Mouse (Mus musculus) kidney, adult 9 months (tissue): ENCODE measurements around the gene Hnrnpk.
A peak's percentile ranks its signal among the peaks of the same experiment; 100 is the strongest.
"Not testable (repeated sequence)": the region's sequence is repeated elsewhere in the genome, so short reads cannot be mapped to it uniquely, and the experiment has no call there.

Experiments used
- DNase-seq: peaks from one replicate; pipeline ENCODE4 v3.0.0; 2022

Hnrnpk gene

DNA sequence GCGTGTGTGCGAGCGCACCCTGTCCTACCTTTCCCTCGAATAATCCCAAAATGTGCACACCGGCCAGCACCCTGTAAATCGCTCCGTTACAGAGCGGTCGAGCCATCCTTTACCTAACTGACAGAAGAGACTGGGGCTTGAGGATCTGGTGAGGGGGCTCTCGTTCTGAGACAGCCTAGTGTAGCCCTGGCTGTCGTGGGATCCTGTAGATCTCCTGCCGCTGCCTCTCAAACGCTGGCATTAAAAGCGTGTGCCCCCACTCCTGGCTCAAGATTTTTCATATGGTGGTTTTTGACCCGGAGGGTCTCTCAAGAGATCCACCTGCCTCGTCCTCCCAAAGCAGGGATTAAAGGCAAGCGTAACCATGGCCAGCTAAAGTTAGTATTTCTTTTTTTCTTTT lies at the start of gene Hnrnpk:
Gene Hnrnpk (minus strand): TSS at position 101 of the 400 bp plus-strand sequence.
- not testable (repeated sequence) for DNase-seq

DNA sequence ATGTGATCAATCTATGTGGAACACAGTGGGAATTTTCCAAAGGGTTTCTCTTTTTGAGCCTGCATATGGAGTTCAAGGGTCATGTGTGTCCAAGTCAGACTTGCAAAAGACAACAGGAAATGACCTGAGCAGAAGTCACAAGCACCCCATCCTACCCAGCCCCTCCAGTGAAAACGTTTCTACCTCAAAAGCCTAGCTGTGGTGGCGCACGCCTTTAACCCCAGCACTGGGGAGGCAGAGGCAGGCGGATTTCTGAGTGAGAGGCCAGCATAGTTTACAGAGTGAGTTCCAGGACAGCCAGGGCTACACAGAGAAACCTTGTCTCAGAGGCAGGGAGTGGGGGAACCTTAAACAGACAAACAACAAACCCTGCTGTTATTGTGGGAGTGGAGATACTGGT lies 49.1 kb upstream of the Hnrnpk start:
- no peak for DNase-seq

DNA sequence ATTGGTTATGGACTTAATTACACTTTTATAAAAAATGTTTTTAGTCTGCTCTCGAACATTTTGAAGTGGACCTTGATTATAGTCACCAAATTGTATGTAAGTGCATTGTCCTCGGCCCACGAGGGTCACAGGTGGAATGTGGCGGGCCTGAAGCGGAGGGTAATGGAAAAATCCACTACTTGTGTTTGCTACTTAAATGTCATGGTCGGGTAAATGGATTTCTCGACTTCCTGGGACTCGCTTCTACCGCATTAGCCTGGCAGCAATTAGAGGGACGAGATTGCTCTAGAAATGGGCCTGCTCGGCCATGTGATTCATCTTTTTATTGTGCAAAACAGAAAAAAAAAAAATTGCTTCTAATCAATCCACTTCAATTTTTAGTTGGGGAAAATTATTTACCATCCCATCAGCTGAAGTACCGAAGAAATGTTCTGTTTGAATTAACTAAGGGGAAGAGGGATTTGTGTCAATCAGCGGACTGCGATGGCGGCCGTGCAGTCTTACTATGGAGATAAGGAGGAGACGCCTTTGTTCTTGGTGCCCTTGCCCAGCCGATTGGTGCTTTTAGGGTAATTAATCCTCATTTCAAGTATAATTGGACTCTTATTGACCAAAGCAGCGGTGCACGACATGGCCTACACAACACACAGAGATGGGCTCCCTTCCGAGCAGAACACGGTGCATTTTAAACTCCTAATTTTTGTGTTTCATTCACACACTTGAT lies 47.5 kb upstream of the Hnrnpk start:
- no peak for DNase-seq

DNA sequence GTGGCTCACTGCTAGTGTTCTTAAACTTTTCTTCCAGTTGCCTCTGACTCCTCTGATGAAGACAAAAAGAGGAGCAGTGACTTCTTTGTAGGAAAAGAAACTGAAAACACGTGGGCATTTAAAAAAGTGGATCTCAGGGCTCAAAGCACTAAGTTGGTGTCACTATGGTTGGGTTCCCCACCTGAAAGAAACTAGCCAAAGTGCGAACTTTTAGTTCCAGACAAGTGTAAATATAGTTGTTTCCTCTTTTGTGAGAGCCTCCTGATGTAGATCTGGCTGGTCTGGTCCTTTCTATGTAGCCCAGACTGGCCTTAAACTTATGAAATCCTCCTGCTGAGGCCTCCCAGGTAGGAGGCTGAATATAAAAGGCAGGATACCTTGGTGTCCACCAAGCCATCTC lies 43.4 kb upstream of the Hnrnpk start:
- DNase-seq: no peak

DNA sequence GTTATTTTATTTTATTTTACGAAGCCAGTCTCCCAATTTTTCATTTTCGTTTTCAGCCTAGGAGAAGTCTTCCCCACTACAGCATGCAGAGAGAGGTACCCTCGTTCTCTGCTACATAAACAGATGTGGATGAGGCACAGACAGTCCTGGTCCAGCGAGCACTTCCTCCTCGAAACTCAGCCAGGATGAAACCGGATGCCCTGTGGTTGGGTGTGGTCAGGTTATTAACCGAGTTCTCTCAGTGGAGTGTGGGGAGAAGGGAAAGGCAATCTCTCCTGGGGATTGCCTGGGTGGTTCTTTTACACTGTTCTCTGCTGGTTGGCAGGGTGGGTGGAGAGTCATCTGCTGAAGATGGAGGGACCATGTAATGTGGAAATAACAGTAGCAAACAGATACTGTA lies 40.6 kb upstream of the Hnrnpk start:
- DNase-seq: peak; percentile 42

DNA sequence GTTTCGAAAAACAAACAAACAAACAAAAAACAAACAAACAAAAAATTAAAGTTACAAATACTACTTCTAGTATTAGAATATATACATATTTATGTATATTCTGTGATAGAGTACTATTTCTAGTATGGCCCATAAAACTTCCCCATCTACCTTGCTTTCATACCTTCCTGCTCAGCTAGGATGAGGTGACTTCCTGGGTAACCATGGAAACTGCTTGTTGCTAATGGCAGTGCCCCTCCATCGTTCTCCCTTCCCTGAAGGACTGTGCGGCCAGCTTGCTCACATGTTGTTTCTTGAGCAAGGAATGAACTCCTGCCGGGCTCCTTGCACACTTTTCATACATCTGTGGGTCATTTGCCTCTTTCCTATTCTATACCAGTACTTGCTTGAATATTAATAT lies 40.2 kb upstream of the Hnrnpk start:
- DNase-seq: no peak

DNA sequence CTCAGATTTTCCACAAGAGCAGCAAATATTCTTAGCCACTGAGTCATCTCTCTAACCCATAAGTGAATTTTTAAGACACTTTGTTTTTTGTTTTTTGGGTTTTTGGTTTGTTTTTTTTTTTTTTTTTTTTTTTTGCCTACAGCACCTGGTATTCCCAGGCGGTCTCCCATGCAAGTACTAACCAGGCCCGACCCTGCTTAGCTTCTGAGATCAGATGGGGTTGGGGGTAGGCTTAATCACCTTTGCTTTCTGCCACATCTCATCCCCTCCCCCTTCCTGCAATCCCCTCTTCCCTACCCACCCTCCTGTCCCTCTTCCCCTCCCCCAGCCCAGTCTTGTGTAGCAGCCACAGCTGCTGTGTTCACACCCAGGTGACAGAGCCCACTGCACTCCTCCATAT lies 36.6 kb upstream of the Hnrnpk start:
- DNase-seq: no peak

DNA sequence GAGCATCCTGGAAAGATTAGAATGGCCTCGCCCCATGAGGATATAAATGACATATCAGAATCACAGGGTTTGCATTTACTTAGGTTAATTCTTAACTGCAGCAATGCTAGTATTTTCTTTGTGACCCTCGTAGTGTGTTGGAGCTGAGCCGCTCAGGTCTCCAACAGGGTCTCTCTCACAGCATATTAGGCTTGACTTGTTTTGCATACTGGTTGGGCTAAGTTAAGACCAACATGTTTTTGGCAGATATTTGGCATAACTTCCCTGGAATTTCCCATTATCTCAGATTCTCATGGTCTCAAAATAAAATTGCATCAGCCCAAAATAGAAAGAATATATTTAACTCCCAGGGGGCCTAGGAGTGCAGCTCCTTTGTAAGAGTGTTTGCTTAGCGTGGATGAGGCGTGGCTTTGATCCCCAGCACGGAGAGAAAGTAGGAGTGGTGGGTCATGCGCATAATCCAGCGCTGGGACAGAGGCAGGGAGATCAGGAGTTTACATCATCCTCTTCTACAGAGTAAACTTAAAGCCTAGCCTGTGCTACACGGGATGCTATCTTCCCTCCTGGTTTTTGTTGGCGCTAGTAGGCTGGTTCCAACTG lies 20.0 kb upstream of the Hnrnpk start:
- DNase-seq: peak; percentile 51

DNA sequence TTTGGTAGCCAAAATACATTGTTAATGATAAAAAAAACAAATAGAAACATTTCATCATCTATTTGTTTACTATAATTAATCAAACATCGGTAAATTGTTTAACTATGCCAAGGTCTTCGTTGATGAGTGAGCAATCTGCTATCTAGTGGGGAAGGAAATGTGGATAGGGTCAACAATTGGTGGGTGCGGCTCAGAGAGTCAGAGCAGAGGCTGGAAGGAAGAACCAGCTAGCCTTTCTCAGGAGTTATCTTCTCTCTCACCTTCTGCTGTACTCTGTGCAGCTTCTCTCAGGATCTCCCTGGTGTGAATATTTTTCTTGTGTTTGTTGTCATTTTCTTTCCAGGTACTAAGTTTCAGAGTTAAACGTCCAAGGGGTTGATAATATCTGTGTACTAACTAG lies 19.1 kb upstream of the Hnrnpk start:
- DNase-seq: no peak

DNA sequence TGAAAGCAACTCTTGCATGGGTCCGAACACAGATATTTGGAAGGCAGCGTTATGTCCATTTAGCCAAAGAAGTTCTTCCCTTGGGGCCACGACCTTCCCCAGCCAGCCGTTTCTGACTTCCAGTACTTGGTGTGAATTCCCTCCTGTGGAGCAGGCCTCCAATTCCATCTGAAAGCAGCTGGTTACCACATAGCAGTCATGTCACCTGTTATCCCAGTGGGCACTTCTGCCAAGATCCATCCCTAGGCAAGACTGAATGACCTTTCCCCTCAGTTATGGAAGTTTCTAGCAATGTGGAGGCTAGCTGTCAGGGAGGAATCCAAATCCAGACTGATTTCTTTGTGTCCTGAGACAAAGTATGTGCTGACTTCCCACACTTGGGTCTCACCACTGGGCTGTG lies 17.9 kb upstream of the Hnrnpk start:
- no peak for DNase-seq

DNA sequence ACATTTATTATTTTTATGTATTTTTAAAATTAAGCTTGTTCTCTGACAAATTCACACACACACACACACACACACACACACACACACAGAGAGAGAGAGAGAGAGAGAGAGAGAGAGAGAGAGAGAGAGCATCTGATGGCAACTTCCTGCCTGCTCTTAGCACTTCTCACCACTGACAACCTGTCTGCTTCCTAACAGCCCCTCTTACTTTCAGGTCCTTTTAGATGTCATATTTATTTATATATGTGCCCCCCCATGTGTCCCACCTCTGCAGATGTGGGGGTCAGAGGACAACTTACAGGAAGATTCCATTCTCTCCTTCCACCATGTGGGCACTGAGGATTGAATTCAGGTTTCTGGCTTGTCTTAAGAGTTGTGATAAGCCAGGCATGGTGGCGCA lies 16.1 kb upstream of the Hnrnpk start:
- DNase-seq: no peak

DNA sequence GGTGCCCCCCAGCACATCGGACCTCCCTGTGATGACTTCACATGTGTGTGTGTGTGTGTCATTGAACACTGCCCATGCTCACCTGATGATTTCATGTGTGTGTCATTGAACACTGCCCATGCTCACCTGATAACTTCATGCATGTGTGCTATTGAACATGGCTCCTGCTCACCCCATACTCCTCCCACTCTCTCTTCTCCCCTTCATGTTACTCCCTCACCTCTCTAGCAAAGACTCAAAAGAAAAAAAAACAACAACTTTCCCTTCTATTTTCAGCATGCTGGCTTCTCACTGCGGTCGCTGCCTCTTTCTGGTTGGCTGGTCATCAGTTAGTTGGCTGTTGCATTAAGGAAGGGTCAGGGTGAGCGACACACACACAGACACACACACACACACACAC lies 15.5 kb upstream of the Hnrnpk start:
- DNase-seq: no peak

DNA sequence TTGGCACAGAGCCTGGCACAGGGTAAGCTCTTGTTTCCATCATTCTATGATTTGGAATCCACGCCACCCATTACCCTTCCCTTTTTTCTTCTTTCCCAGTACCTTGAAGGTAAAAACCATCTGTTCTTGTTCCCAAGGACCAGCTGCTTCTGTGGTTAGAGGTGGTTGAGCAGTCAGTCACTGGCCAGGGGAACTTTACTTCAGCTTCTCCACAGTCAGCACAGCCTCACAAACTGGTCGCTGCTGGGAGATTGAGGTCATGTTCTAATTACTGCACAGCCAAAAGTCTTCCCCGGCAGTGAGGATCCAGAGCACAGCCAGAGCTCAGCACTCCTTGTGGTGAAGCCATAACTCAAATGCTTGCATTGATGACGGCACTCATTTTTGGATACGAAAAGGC lies 12.7 kb upstream of the Hnrnpk start:
- no peak for DNase-seq

DNA sequence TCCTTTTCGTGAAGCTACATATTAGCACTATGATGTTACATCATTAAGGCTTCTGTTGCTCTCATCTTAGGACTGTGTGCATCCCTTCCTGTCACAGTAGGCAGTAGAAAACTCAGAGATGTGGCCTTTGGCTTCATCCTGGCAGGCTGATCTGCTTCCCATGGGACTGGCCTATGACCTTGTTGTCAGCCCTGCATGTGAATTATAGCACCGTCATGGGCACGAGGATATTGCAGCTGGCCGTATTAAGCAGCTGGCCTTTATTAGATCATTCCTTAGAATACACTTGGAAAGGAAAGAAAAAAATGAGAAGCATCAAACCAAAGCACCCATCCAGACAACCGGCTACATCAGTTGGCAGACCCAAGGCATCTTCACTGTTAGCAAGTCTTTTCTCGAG lies 12.2 kb upstream of the Hnrnpk start:
- peak; percentile 61 for DNase-seq

DNA sequence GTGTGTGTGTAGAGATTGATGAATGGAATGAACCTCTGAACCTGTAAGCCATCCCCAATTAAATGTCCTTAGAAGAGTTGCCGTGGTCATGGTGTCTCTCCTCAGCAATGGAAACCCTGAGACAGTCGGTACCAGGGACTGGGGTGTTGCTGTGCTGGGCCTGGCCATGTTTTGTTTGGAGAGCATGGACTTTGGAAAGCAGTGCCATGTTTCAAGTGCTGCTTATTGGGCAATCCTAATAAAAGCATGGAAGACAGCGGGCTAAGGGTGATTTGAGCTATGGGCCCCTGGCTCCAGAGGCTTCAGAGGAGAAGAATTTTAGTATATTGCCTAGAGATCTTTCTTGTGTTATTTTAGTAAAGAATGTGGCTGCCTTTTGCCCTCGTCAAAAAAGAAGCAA lies 7.9 kb upstream of the Hnrnpk start:
- no peak for DNase-seq

DNA sequence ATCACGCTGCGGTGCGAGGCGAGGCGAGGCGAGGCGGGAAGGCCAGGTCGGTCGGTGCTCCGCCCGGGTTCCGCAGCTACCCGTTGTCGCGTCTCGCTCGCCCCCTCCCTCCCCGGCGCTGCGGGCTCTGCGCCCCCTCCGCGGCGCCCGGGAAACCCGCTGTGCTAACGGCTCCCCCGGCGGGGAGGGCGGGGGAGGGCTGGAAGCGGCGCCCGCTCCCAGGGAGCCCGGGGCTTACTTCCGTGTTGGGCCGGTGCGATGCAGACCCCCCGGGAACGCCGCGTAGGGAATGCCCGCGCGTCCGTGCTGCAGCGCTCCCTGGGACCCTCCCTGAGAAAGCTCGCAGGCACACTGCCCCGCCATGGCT lies 416 bp downstream of the Hnrnpk start:
- DNase-seq: no peak

DNA sequence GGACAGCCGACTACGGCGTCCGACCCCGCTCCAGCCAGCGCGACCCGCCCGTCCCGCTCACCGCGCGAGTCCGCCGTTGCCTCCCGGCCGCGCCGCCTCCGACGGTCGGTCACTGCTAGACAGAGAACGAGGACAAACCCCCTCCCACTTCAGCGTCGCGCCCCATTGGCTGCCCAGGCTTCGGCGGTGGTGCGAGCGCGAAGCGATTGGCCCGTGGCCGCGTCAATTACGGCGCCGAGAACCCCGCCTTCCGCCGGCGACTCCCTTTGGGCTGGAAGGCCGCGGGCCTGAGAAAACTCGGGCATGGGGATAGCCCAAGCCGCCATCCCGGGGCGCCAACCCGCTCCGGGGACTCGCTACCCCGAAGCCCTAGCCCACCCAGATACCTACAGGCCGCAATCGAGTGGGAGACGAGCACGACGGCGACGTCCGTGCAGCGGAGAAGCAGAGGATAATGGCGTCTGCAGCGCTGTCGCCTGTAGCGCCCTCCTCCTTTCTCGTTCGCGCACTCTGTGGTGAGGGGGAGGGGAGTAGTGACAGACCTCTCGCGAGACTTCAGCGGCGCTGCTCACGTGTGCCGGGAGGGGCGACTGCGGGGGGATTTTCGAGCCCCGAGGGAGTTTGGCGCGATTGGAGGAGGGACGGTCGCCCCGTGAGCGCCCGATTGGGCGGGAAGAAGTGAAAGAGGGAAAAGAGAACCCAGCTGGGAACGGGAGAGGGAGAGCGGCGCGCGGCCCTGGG lies 970 bp downstream of the Hnrnpk start, which contains the start of gene Rmi1:
Gene Rmi1 (plus strand): TSS at position 246 of the 741 bp plus-strand sequence.
- peak; percentile 97 for DNase-seq

DNA sequence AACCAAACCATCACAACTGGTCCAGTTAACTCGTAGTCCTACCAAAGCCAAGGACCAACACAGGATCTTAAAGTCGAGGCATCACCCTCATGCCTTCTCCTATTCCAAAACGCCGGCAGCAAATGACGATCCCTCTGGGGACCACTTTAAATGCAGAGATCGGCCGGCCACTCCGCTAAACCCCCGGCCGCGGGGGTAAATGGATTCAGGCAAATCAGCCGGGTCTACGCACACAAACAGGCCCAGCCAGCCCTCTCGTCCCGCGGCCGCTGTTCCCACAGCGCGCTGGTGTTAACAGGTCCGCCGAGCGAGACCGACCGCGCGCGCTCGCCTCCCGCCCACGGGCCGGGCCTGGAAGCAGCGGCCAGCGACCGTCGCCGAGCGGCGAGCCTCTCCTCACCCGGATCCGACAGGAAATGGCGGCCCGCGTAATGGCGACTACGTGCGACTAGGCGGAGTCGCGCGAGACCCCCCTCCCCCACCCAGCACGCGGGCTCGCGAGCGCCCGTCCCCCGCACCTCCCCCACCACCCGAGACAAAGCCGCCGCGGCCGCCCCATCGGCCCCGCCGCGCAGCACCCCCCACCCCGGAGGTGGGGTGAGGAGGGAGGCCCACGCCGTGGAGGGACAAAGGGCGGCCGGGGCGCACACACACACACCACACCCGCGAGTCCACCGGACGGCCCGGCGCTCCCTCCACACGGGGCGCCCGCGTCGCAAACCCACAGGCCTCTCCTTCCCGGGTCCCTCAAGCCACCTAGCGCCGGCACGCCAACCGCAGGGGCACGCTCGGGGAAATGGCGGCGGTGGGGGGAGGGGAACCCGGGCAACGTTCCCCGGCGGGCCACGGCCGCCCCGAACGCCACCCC lies 1.8 kb downstream of the Hnrnpk start:
- peak; percentile 70 for DNase-seq

DNA sequence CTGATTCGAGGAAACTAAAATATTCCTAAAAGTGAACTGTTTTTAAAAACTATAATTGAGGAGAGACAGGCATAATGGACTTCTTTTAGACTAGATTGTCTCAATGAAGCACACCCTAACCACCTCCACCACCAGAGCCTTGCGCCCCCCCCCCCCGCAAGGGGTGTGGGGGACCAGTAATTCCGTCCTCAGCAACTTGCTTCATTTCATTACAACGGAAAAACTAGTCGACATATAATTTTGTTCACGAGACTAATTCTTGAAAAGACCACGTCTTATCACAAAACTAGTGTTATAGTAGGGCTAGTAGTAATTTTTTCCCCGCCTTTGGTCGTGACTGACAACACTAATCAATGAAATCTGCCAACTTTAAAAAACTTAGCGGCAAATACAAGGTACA lies 2.6 kb downstream of the Hnrnpk start:
- no peak for DNase-seq

DNA sequence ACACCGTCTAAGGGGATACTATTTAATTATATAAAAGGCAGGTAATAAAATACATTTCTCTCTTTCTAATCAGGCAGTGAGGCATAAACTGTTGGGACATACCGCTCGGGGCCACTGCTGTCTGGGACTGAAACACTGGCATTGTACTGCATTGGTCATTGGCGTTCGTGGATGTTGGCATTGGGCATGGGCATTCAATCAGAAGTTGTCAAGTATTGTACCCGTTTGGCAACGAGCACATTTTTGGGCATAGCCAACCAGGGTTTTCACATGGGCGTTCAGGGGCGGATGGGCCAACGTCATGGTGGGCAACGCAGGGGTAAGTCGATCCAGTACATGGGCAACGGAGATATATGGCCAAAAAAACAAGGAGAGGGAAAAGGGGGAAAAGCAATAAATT lies 5.5 kb downstream of the Hnrnpk start:
- no peak for DNase-seq

DNA sequence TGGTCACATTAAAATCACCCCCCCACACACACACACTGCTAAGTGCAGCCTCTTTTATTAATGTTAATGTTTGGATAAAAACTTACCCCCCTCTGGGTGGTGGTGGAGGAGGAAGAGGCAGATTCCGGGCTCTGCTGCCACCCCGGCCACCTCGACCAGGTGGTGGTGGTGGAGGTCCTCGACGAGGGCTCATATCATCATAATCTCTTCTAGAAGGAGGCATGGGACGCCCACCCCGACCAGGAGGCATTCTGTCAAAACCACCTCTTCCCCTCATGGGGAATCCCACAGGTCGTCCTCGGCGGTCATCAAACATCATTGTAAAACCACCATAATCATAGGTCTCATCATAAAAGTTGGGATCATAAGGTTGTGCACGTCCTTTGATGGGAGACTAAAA lies 8.8 kb downstream of the Hnrnpk start:
- not testable (repeated sequence) for DNase-seq

DNA sequence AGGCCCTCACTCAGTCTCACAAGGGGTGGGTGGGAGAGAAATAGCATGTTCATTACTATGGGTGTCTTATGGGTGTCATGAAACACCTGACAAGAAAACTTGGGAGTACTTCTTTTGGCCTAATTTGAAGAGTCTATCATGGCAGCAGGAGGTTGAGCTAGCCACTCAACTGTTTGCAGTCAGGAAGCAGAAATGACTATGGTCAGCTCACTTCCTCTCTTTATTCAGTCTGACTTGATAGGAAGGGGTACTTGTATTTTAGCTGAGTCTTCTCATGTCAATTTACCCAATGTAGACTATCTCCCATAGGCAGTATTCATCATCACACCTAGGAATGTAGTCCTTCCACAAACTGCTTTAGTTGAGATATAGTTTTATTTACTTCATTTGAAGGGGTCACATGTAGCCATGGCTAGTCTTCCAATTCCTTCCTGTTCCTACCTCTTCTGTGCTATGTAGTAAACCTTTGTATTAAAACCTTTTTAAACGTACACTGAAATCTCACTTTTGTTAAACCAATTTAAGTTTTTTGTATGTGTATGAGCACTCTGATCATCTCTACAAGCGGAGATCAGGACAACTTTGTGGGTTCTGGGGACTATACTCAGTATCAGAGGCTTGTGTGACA lies 13.7 kb downstream of the Hnrnpk start:
- no peak for DNase-seq

DNA sequence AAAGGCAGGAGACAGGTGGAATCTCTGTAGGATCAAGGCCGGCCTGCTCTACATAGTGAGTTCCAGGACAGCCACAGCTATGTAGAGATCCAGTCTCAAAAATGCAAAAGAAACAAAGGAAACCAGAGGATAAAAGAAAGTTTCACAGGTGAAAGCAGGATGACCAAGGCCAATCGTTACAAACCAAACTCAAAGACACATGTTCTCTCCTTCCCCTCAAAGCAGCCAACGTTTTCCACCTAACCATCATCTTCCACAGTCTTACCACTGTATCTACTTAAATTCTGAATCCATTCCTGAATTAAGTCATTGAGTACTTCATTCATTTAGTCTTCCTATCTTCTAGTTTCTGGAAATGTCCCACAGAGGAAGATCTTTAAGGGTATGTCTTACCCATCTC lies 14.8 kb downstream of the Hnrnpk start:
- no peak for DNase-seq
